Mouse (Mus musculus): ENCODE results near the gene Scn7a. TPM values are rescaled to one million over a fixed set of nuclear protein-coding genes. Genes with fewer than 3 reads are reported as not detected.

Scn7a gene
- 0.01 TPM in 1 of 2 replicates, not detected in the other for polyA plus RNA-seq (2015; fragmentation: Nextera tagmentation; extraction: Ambion mirVana)

DNA sequence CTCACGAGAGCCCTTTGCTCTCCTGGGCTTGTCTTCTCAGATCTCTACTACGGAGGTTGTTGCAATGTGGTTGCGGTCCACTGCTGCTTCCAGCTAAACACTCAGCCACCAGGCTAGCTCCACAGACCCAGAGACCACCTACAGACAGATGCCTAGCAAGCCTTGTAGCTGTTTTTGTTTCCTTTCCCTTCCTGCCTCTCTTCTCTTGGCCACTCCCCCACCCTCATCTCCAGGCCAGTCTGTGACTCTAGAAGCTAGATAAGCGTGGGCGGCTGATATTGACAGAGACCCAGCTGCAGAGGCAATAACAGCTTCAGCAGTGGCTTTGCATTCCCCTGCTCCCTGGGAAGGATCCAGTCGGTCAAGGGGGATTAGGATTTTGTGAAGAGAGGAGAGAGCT, at the start of gene Scn7a:
Gene Scn7a, minus strand, starts transcription at position 150 of the 400 bp plus-strand sequence.
- WGBS (ENCODE audit: insufficient replicate concordance) = 32% methylated on average over 6 of the region's 6 CpGs
- Histone ChIP-seq H3K9ac (no peak within 1 kb of the TSS), H3K36me3 (no peaks in the 10 kb centered on the region), H3K9me3 (replicated peaks) (no peaks in the 10 kb centered on the region), H3K4me2 (no peak within 1 kb of the TSS), H3K27me3 (no peaks in the 10 kb centered on the region), H3K4me1 (replicated peaks) (no peaks in the 10 kb centered on the region), H3K27ac (no peak within 1 kb of the TSS), H3K4me3 (replicated peaks) (no peak within 1 kb of the TSS)
- DNase-seq (no peak), ATAC-seq (ENCODE audit: low read depth) (no peak)

- no peaks in the 10 kb centered on the region for H3K36me3 ChIP-seq
- no peak overlapping the region for H3K4me2 ChIP-seq
- no peaks in the 10 kb centered on the region for H3K4me1 ChIP-seq (replicated peaks)
- DNase-seq (no peak), ATAC-seq (ENCODE audit: low read depth) (no peak)
- 32% methylated on average over 1 of the region's 1 CpGs for WGBS (ENCODE audit: insufficient replicate concordance)
- H3K4me3 ChIP-seq (replicated peaks) = no peak overlapping the region
- H3K9ac ChIP-seq = no peak overlapping the region
- H3K9me3 ChIP-seq (replicated peaks) = no peaks in the 10 kb centered on the region
- H3K27ac ChIP-seq = no peak overlapping the region
- H3K27me3 ChIP-seq = no peaks in the 10 kb centered on the region
These were observed 43.0 kb upstream of the Scn7a start for GRCm38 (mm10) chr2:66827729-66828128.

DNA sequence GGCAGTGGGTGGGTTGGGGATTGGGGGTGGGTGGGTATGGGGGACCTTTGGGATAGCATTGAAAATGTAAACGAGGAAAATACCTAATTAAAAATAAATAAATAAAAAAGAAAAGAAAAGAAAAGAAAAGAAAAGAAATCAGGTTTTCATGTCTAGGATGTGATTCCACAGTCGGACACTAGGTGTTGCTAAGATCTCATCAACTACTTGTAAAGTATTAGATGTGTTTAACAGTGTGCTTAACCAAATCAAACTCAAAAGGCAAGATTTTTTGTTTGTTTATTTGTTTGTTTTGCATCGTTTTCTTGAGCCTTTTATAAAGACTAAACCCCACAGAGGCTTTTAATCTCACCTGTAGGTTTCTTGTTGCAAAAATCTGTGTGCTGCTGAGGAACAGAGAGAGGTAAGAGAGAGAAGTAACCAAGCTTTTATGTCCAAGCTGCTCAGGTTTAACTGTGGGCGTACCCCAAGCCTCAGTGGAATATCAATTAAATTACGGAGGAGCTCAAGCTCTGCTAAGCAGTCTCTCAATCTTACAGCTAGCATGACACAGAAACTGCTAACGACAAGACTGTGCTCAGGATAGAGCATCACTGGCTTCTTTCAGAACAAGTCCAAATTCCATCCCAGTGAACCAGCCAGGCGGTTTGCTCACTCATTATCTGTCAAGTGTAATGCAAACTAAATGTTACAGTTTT, 35.3 kb upstream of the Scn7a start:
- H3K9ac ChIP-seq = no peak overlapping the region
- DNase-seq (no peak), ATAC-seq (ENCODE audit: low read depth) (no peak)
- no peak overlapping the region for H3K4me3 ChIP-seq (replicated peaks)
- no peak overlapping the region for H3K27ac ChIP-seq
- no peaks in the 10 kb centered on the region for H3K4me1 ChIP-seq (replicated peaks)
- no peak overlapping the region for H3K4me2 ChIP-seq
- H3K27me3 ChIP-seq = no peaks in the 10 kb centered on the region
- H3K36me3 ChIP-seq = no peaks in the 10 kb centered on the region
- WGBS (ENCODE audit: insufficient replicate concordance) = 39% methylated on average over 7 of the region's 7 CpGs
- no peaks in the 10 kb centered on the region for H3K9me3 ChIP-seq (replicated peaks)

DNA sequence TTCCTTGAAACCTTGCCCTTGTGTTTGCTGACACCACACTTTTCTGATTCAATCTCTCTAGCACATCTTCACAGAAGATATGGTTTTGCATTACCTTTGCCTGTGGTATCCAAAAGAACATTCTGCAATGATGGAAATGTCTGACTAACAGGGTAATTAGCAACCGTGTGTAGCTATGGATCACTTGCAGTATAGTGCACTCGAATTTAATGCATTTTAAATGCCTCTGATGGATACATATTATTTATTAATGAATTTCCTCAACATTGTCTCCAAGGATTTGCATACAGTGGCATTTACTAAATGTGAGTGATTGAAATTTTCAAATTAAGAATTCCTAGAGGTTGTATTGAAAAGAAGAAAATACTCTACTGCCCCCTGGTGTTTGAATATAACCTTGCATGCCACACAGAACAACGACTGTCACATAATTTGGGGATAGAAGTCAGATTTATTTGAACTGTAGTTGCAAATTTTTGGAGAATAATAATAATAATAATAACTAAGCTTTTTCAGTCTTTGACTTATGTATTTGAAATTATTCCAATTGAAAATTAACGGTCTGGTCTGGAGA, 15.0 kb upstream of the Scn7a start:
- no peak overlapping the region for H3K9ac ChIP-seq
- 39% methylated on average over 4 of the region's 4 CpGs for WGBS (ENCODE audit: insufficient replicate concordance)
- H3K4me3 ChIP-seq (replicated peaks) = no peak overlapping the region
- no peaks in the 10 kb centered on the region for H3K4me1 ChIP-seq (replicated peaks)
- DNase-seq (no peak), ATAC-seq (ENCODE audit: low read depth) (no peak)
- H3K27ac ChIP-seq = no peak overlapping the region
- no peak overlapping the region for H3K4me2 ChIP-seq
- no peaks in the 10 kb centered on the region for H3K27me3 ChIP-seq
- no peaks in the 10 kb centered on the region for H3K9me3 ChIP-seq (replicated peaks)
- no peaks in the 10 kb centered on the region for H3K36me3 ChIP-seq

GRCm38 (mm10) chr2:66797493-66797892, 12.8 kb upstream of the Scn7a start:
- Histone ChIP-seq H3K9ac (no peak overlapping the region), H3K9me3 (replicated peaks) (no peaks in the 10 kb centered on the region), H3K4me2 (no peak overlapping the region), H3K36me3 (no peaks in the 10 kb centered on the region), H3K27ac (no peak overlapping the region), H3K4me1 (replicated peaks) (no peaks in the 10 kb centered on the region), H3K4me3 (replicated peaks) (no peak overlapping the region), H3K27me3 (no peaks in the 10 kb centered on the region)
- ATAC-seq (ENCODE audit: low read depth) (no peak), DNase-seq (no peak)
- WGBS (ENCODE audit: insufficient replicate concordance) = 47% methylated on average over 1 of the region's 1 CpGs

DNA sequence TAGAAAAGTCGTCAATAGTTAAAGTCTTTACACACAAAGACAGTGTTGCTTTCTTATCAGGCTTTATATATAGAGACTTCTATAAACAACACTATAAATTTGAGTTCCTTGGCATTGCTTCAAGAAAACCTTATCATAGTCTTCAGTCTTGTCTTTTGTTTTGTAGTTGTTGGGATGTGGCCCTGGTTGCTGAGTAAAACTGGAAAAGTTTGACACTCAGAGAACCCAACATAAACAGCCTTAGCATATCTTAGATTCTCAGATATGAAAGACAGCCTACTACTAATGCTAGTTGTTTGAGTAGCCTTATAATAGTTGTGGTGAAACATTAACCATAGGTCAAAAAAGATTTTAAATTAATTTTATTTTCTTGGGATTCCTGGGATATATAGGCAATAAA, 6.9 kb upstream of the Scn7a start:
- H3K4me2 ChIP-seq = no peak overlapping the region
- no peaks in the 10 kb centered on the region for H3K9me3 ChIP-seq (replicated peaks)
- H3K27me3 ChIP-seq = no peaks in the 10 kb centered on the region
- no peak for DNase-seq
- H3K27ac ChIP-seq = no peak overlapping the region
- WGBS (ENCODE audit: insufficient replicate concordance) = 62% methylated on average over 1 of the region's 1 CpGs
- H3K9ac ChIP-seq = no peak overlapping the region
- no peaks in the 10 kb centered on the region for H3K36me3 ChIP-seq
- ATAC-seq (ENCODE audit: low read depth) = no peak
- H3K4me3 ChIP-seq (replicated peaks) = no peak overlapping the region
- no peaks in the 10 kb centered on the region for H3K4me1 ChIP-seq (replicated peaks)

- H3K27ac ChIP-seq = no peak overlapping the region
- DNase-seq = no peak
- no peak overlapping the region for H3K4me2 ChIP-seq
- WGBS (ENCODE audit: insufficient replicate concordance) = 69% methylated on average over 2 of the region's 2 CpGs
- no peaks in the 10 kb centered on the region for H3K4me1 ChIP-seq (replicated peaks)
- H3K4me3 ChIP-seq (replicated peaks) = no peak overlapping the region
- no peaks in the 10 kb centered on the region for H3K9me3 ChIP-seq (replicated peaks)
- no peak for ATAC-seq (ENCODE audit: low read depth)
- H3K36me3 ChIP-seq = no peaks in the 10 kb centered on the region
- H3K27me3 ChIP-seq = no peaks in the 10 kb centered on the region
- no peak overlapping the region for H3K9ac ChIP-seq
These were observed 3.8 kb downstream of the Scn7a start for GRCm38 (mm10) chr2:66780884-66781283.

- Histone ChIP-seq H3K9me3 (replicated peaks) (no peaks in the 10 kb centered on the region), H3K27me3 (no peaks in the 10 kb centered on the region), H3K36me3 (no peaks in the 10 kb centered on the region), H3K4me2 (no peak overlapping the region), H3K9ac (no peak overlapping the region), H3K4me3 (replicated peaks) (no peak overlapping the region), H3K27ac (no peak overlapping the region), H3K4me1 (replicated peaks) (no peaks in the 10 kb centered on the region)
- ATAC-seq (ENCODE audit: low read depth) = no peak
- 81% methylated on average over 2 of the region's 2 CpGs for WGBS (ENCODE audit: insufficient replicate concordance)
- no peak for DNase-seq
These were observed 16.7 kb downstream of the Scn7a start for GRCm38 (mm10) chr2:66767980-66768379.

GRCm38 (mm10) chr2:66765170-66765569, 19.5 kb downstream of the Scn7a start:
- Histone ChIP-seq H3K36me3 (no peaks in the 10 kb centered on the region), H3K4me1 (replicated peaks) (no peaks in the 10 kb centered on the region), H3K4me3 (replicated peaks) (no peak overlapping the region), H3K27ac (no peak overlapping the region), H3K4me2 (no peak overlapping the region), H3K9me3 (replicated peaks) (no peaks in the 10 kb centered on the region), H3K9ac (no peak overlapping the region), H3K27me3 (no peaks in the 10 kb centered on the region)
- no peak for ATAC-seq (ENCODE audit: low read depth)
- WGBS (ENCODE audit: insufficient replicate concordance) = 15% methylated on average over 1 of the region's 1 CpGs
- DNase-seq = no peak

GRCm38 (mm10) chr2:66762905-66763304, 21.8 kb downstream of the Scn7a start:
- Histone ChIP-seq H3K9ac (no peak overlapping the region), H3K27ac (no peak overlapping the region), H3K4me2 (no peak overlapping the region), H3K4me3 (replicated peaks) (no peak overlapping the region), H3K9me3 (replicated peaks) (no peaks in the 10 kb centered on the region), H3K36me3 (no peaks in the 10 kb centered on the region), H3K4me1 (replicated peaks) (no peaks in the 10 kb centered on the region), H3K27me3 (no peaks in the 10 kb centered on the region)
- no peak for DNase-seq
- ATAC-seq (ENCODE audit: low read depth) = no peak

GRCm38 (mm10) chr2:66728002-66728401, 56.7 kb downstream of the Scn7a start:
- Histone ChIP-seq H3K27ac (no peak overlapping the region), H3K36me3 (no peaks in the 10 kb centered on the region), H3K4me3 (replicated peaks) (no peak overlapping the region), H3K9ac (no peak overlapping the region), H3K27me3 (no peaks in the 10 kb centered on the region), H3K9me3 (replicated peaks) (no peaks in the 10 kb centered on the region), H3K4me1 (replicated peaks) (no peaks in the 10 kb centered on the region), H3K4me2 (no peak overlapping the region)
- 67% methylated on average over 3 of the region's 3 CpGs for whole genome bisulfite sequencing (ENCODE audit: insufficient replicate concordance)
- ATAC-seq (ENCODE audit: low read depth) (no peak), DNase-seq (no peak)

- no peak overlapping the region for H3K27ac ChIP-seq
- H3K9ac ChIP-seq = no peak overlapping the region
- H3K36me3 ChIP-seq = no peaks in the 10 kb centered on the region
- H3K27me3 ChIP-seq = no peaks in the 10 kb centered on the region
- H3K4me1 ChIP-seq (replicated peaks) = no peaks in the 10 kb centered on the region
- ATAC-seq (ENCODE audit: low read depth) (no peak), DNase-seq (no peak)
- H3K4me2 ChIP-seq = no peak overlapping the region
- no peaks in the 10 kb centered on the region for H3K9me3 ChIP-seq (replicated peaks)
- no peak overlapping the region for H3K4me3 ChIP-seq (replicated peaks)
These were observed 57.1 kb downstream of the Scn7a start for GRCm38 (mm10) chr2:66727585-66727974.

Measured in liver, embryonic 13.5 days (tissue).